Mouse (Mus musculus): Measurements from ENCODE around the gene Atxn2. TPM values are rescaled to one million over a fixed set of nuclear protein-coding genes. Genes with fewer than 3 reads are reported as not detected.

The Atxn2 gene
- polyA plus RNA-seq, 1 experiment from 2014 or later: 99.2 TPM

GRCm38 (mm10) chr5:121780180-121780579 lies 69.0 kb downstream of the Atxn2 start:
- H3K27me3 ChIP-seq (ENCODE audit: control insufficient read depth, insufficient read depth, low read length): no peaks in the 10 kb centered on the region
- no peaks in the 10 kb centered on the region for H3K9me3 ChIP-seq (ENCODE audit: control insufficient read depth, low read length)
- no peak overlapping the region for H3K9ac ChIP-seq (ENCODE audit: low read length)
- no peak overlapping the region for H3K4me2 ChIP-seq (ENCODE audit: low read depth, low read length, severe bottlenecking)
- H3K36me3 ChIP-seq (ENCODE audit: control insufficient read depth, insufficient read depth, low read length): peaks cover 3% of the 10 kb centered on the region; the same call in 1 of the 2 replicates
- no peak for ATAC-seq (replicated peaks; ENCODE audit: low FRiP score)
- no peaks in the 10 kb centered on the region for H3K4me1 ChIP-seq (replicated peaks; ENCODE audit: control insufficient read depth, insufficient read depth, low read length)
- no peak overlapping the region for H3K4me3 ChIP-seq (ENCODE audit: low read depth, low read length)
- no peak overlapping the region for H3K27ac ChIP-seq (ENCODE audit: low read depth, low read length)
- no peak for DNase-seq (ENCODE audit: low spot score)
- WGBS: 91% methylated on average over 5 of the region's 5 CpGs

- no peak overlapping the region for H3K4me3 ChIP-seq (ENCODE audit: low read depth, low read length)
- no peak overlapping the region for H3K27ac ChIP-seq (ENCODE audit: low read depth, low read length)
- peaks cover 5% of the 10 kb centered on the region; the same call in 1 of the 2 replicates for H3K36me3 ChIP-seq (ENCODE audit: control insufficient read depth, insufficient read depth, low read length)
- H3K4me2 ChIP-seq (ENCODE audit: low read depth, low read length, severe bottlenecking): no peak overlapping the region
- no peak for ATAC-seq (replicated peaks; ENCODE audit: low FRiP score)
- no peak for DNase-seq (ENCODE audit: low spot score)
- H3K27me3 ChIP-seq (ENCODE audit: control insufficient read depth, insufficient read depth, low read length): no peaks in the 10 kb centered on the region
- H3K9ac ChIP-seq (ENCODE audit: low read length): no peak overlapping the region
- no peaks in the 10 kb centered on the region for H3K4me1 ChIP-seq (replicated peaks; ENCODE audit: control insufficient read depth, insufficient read depth, low read length)
- WGBS: 69% methylated on average over 4 of the region's 4 CpGs
- no peaks in the 10 kb centered on the region for H3K9me3 ChIP-seq (ENCODE audit: control insufficient read depth, low read length)
Observed at GRCm38 (mm10) chr5:121782467-121782866, 71.3 kb downstream of the Atxn2 start.

- H3K36me3 ChIP-seq (ENCODE audit: control insufficient read depth, insufficient read depth, low read length): peaks cover 5% of the 10 kb centered on the region; the same call in 1 of the 2 replicates
- no peaks in the 10 kb centered on the region for H3K4me1 ChIP-seq (replicated peaks; ENCODE audit: control insufficient read depth, insufficient read depth, low read length)
- H3K9ac ChIP-seq (ENCODE audit: low read length): no peak overlapping the region
- 87% methylated on average over 10 of the region's 10 CpGs for WGBS
- H3K4me3 ChIP-seq (ENCODE audit: low read depth, low read length): no peak overlapping the region
- H3K4me2 ChIP-seq (ENCODE audit: low read depth, low read length, severe bottlenecking): no peak overlapping the region
- ATAC-seq (replicated peaks; ENCODE audit: low FRiP score): no peak
- no peaks in the 10 kb centered on the region for H3K27me3 ChIP-seq (ENCODE audit: control insufficient read depth, insufficient read depth, low read length)
- no peak for DNase-seq (ENCODE audit: low spot score)
- H3K9me3 ChIP-seq (ENCODE audit: control insufficient read depth, low read length): no peaks in the 10 kb centered on the region
- H3K27ac ChIP-seq (ENCODE audit: low read depth, low read length): no peak overlapping the region
Observed at GRCm38 (mm10) chr5:121783862-121784500, 72.8 kb downstream of the Atxn2 start.

- WGBS: 87% methylated on average over 5 of the region's 5 CpGs
Observed at GRCm38 (mm10) chr5:121791026-121791425, 79.9 kb downstream of the Atxn2 start.

GRCm38 (mm10) chr5:121795800-121796199 lies 84.7 kb downstream of the Atxn2 start:
- Histone ChIP-seq H3K4me1 (replicated peaks; ENCODE audit: control insufficient read depth, insufficient read depth, low read length) (no peaks in the 10 kb centered on the region), H3K27ac (ENCODE audit: low read depth, low read length) (no peak overlapping the region), H3K4me2 (ENCODE audit: low read depth, low read length, severe bottlenecking) (no peak overlapping the region), H3K36me3 (ENCODE audit: control insufficient read depth, insufficient read depth, low read length) (peaks cover 9% of the 10 kb centered on the region; the same call in 1 of the 2 replicates), H3K9me3 (ENCODE audit: control insufficient read depth, low read length) (no peaks in the 10 kb centered on the region), H3K4me3 (ENCODE audit: low read depth, low read length) (no peak overlapping the region), H3K9ac (ENCODE audit: low read length) (no peak overlapping the region), H3K27me3 (ENCODE audit: control insufficient read depth, insufficient read depth, low read length) (no peaks in the 10 kb centered on the region)
- no peak for DNase-seq (ENCODE audit: low spot score)
- ATAC-seq (replicated peaks; ENCODE audit: low FRiP score): no peak
- WGBS: 90% methylated on average over 3 of the region's 3 CpGs

More at GRCm38 (mm10) chr5:121791026-121791425, 79.9 kb downstream of the Atxn2 start:
- no peak for DNase-seq (ENCODE audit: low spot score)
- Histone ChIP-seq H3K4me2 (ENCODE audit: low read depth, low read length, severe bottlenecking) (no peak overlapping the region), H3K27ac (ENCODE audit: low read depth, low read length) (no peak overlapping the region), H3K4me1 (replicated peaks; ENCODE audit: control insufficient read depth, insufficient read depth, low read length) (no peaks in the 10 kb centered on the region), H3K36me3 (ENCODE audit: control insufficient read depth, insufficient read depth, low read length) (peaks cover 2% of the 10 kb centered on the region; the same call in 1 of the 2 replicates), H3K9ac (ENCODE audit: low read length) (no peak overlapping the region), H3K27me3 (ENCODE audit: control insufficient read depth, insufficient read depth, low read length) (no peaks in the 10 kb centered on the region), H3K4me3 (ENCODE audit: low read depth, low read length) (no peak overlapping the region), H3K9me3 (ENCODE audit: control insufficient read depth, low read length) (no peaks in the 10 kb centered on the region)
- no peak for ATAC-seq (replicated peaks; ENCODE audit: low FRiP score)

- Histone ChIP-seq H3K4me1 (replicated peaks; ENCODE audit: control insufficient read depth, insufficient read depth, low read length) (no peaks in the 10 kb centered on the region), H3K4me2 (ENCODE audit: low read depth, low read length, severe bottlenecking) (no peak overlapping the region), H3K36me3 (ENCODE audit: control insufficient read depth, insufficient read depth, low read length) (peaks cover 12% of the 10 kb centered on the region; the same call in 1 of the 2 replicates), H3K27ac (ENCODE audit: low read depth, low read length) (no peak overlapping the region), H3K9me3 (ENCODE audit: control insufficient read depth, low read length) (no peaks in the 10 kb centered on the region), H3K4me3 (ENCODE audit: low read depth, low read length) (no peak overlapping the region), H3K27me3 (ENCODE audit: control insufficient read depth, insufficient read depth, low read length) (no peaks in the 10 kb centered on the region), H3K9ac (ENCODE audit: low read length) (no peak overlapping the region)
- DNase-seq (ENCODE audit: low spot score): no peak
- ATAC-seq (replicated peaks; ENCODE audit: low FRiP score): no peak
- 98% methylated on average over 2 of the region's 2 CpGs for WGBS
Observed at GRCm38 (mm10) chr5:121798447-121798846, 87.3 kb downstream of the Atxn2 start.

GRCm38 (mm10) chr5:121807186-121807585 lies 96.0 kb downstream of the Atxn2 start:
- 83% methylated on average over 3 of the region's 3 CpGs for WGBS
- Histone ChIP-seq H3K36me3 (ENCODE audit: control insufficient read depth, insufficient read depth, low read length) (peaks cover 8% of the 10 kb centered on the region; the same call in 1 of the 2 replicates), H3K4me1 (replicated peaks; ENCODE audit: control insufficient read depth, insufficient read depth, low read length) (no peaks in the 10 kb centered on the region), H3K4me2 (ENCODE audit: low read depth, low read length, severe bottlenecking) (no peak overlapping the region), H3K4me3 (ENCODE audit: low read depth, low read length) (no peak overlapping the region), H3K27ac (ENCODE audit: low read depth, low read length) (no peak overlapping the region), H3K9me3 (ENCODE audit: control insufficient read depth, low read length) (no peaks in the 10 kb centered on the region), H3K27me3 (ENCODE audit: control insufficient read depth, insufficient read depth, low read length) (no peaks in the 10 kb centered on the region), H3K9ac (ENCODE audit: low read length) (no peak overlapping the region)
- ATAC-seq (replicated peaks; ENCODE audit: low FRiP score) (no peak), DNase-seq (ENCODE audit: low spot score) (no peak)

- Histone ChIP-seq H3K27ac (ENCODE audit: low read depth, low read length) (no peak overlapping the region), H3K36me3 (ENCODE audit: control insufficient read depth, insufficient read depth, low read length) (peaks cover 11% of the 10 kb centered on the region; the same call in 1 of the 2 replicates), H3K9ac (ENCODE audit: low read length) (no peak overlapping the region), H3K27me3 (ENCODE audit: control insufficient read depth, insufficient read depth, low read length) (no peaks in the 10 kb centered on the region), H3K4me2 (ENCODE audit: low read depth, low read length, severe bottlenecking) (no peak overlapping the region), H3K4me1 (replicated peaks; ENCODE audit: control insufficient read depth, insufficient read depth, low read length) (no peaks in the 10 kb centered on the region), H3K4me3 (ENCODE audit: low read depth, low read length) (no peak overlapping the region), H3K9me3 (ENCODE audit: control insufficient read depth, low read length) (no peaks in the 10 kb centered on the region)
- WGBS: 90% methylated on average over 2 of the region's 2 CpGs
- ATAC-seq (replicated peaks; ENCODE audit: low FRiP score) (no peak), DNase-seq (ENCODE audit: low spot score) (no peak)
Observed at GRCm38 (mm10) chr5:121808202-121808601, 97.1 kb downstream of the Atxn2 start.

GRCm38 (mm10) chr5:121809667-121810224 lies 98.6 kb downstream of the Atxn2 start:
- no peak for ATAC-seq (replicated peaks; ENCODE audit: low FRiP score)
- Histone ChIP-seq H3K27ac (ENCODE audit: low read depth, low read length) (no peak overlapping the region), H3K9ac (ENCODE audit: low read length) (no peak overlapping the region), H3K9me3 (ENCODE audit: control insufficient read depth, low read length) (no peaks in the 10 kb centered on the region), H3K4me1 (replicated peaks; ENCODE audit: control insufficient read depth, insufficient read depth, low read length) (no peaks in the 10 kb centered on the region), H3K36me3 (ENCODE audit: control insufficient read depth, insufficient read depth, low read length) (peaks cover 9% of the 10 kb centered on the region; the same call in 1 of the 2 replicates), H3K4me2 (ENCODE audit: low read depth, low read length, severe bottlenecking) (no peak overlapping the region), H3K4me3 (ENCODE audit: low read depth, low read length) (no peak overlapping the region), H3K27me3 (ENCODE audit: control insufficient read depth, insufficient read depth, low read length) (no peaks in the 10 kb centered on the region)
- no peak for DNase-seq (ENCODE audit: low spot score)
- WGBS: 86% methylated on average over 5 of the region's 5 CpGs

All from forebrain, embryonic 11.5 days (tissue).